Mouse (Mus musculus): Measurements from ENCODE around the gene Pxdc1.

- TF ChIP-seq EP300 (IDR thresholded peaks at IDR 0.05; ENCODE audit: low read depth) (no peak), CTCF (IDR thresholded peaks at IDR 0.05; ENCODE audit: low read depth) (no peak)
Observed at GRCm38 (mm10) chr13:34643926-34644325, 9.4 kb downstream of the Pxdc1 start.
